ENCODE assay signal across 8 mouse cellular contexts in the genomic region with DNA sequence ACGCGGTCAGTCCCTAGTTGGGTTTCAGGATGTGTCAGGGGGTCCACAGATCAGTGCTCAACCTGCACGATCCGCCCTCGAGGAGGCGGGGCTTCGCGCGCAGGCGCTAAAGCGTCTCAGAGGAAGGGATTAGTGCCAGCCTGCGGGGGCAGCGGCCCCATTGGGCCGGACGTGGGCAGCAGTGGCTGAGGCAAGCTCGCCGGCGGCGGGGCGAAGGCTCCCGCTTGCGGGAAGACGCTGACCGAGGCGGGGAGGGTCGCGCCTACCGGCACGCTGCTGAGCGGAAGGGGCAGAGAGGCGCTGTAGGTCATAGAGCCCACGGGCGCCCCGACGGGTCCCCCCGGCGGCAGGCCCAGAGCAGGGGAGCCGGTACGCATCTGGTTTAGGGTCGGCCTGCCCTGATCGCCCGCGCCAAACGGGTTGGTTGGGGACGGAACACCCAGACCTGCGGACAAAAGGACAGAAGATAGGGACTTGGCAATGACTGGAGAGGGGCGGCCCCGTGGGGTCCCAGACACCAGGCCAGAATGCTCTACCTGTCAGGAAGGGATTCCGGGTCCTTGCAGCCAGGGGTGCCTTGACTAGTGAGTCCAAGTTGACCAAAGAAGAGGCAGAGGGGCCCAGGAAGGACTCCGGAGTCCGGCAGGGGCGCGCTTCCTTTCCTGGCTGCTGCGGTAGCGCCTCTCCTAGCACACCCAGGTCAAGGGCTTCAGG. TPM values are rescaled to one million over a fixed set of nuclear protein-coding genes. Genes with fewer than 3 reads are reported as not detected.
DNase-seq lines count a peak whose midpoint lies in the region; ATAC-seq and TF ChIP-seq lines count a peak whose summit lies in the region.

No protein-coding gene starts in this region.

- H3K4me3 ChIP-seq in lung, embryonic 14.5 days (ENCODE audit: low read depth, low read length): peak overlapping the region; percentile 47
- no peak overlapping the region for H3K4me3 ChIP-seq in lung, adult 2 months (replicated peaks; ENCODE audit: extremely low read depth, low read depth, low read length)
- peak overlapping the region; percentile 54 for H3K4me3 ChIP-seq in forebrain, postnatal 0 days (ENCODE audit: low read depth, low read length)
- H3K4me3 ChIP-seq in midbrain, embryonic 16.5 days (ENCODE audit: low read depth, low read length): peak overlapping the region; percentile 58

- TF ChIP-seq POLR2A in lung, adult 2 months (IDR thresholded peaks at IDR 0.05; ENCODE audit: borderline replicate concordance, extremely low read depth, low read depth, low read length): no peak

- peak overlapping the region; percentile 78 for H3K4me2 ChIP-seq in lung, embryonic 14.5 days
- peak overlapping the region; percentile 74 for H3K4me2 ChIP-seq in forebrain, postnatal 0 days (ENCODE audit: low read depth)
- H3K4me2 ChIP-seq in midbrain, embryonic 16.5 days (ENCODE audit: low read length): peak overlapping the region; percentile 75

- ATAC-seq in lung, embryonic 14.5 days (ENCODE audit: insufficient read depth): 0 out of 2 replicates have a peak, but pooled peaks have one; percentile 25
- peak; percentile 81 for ATAC-seq in forebrain, postnatal 0 days
- ATAC-seq in midbrain, embryonic 16.5 days: peak; percentile 86

- TF ChIP-seq CTCF in lung, embryonic 14.5 days (IDR thresholded peaks at IDR 0.05; ENCODE audit: low read depth): no peak; the same call in 1 of the 2 replicates
- TF ChIP-seq CTCF in lung, adult 2 months (IDR thresholded peaks at IDR 0.05; ENCODE audit: insufficient read depth, low read length): no peak
- TF ChIP-seq CTCF in forebrain, postnatal 0 days (IDR thresholded peaks at IDR 0.05; ENCODE audit: low read depth): no peak; the same call in 1 of the 2 replicates

- peak; percentile 73 for DNase-seq in lung, embryonic 14.5 days
- DNase-seq in lung, adult 2 months: no peak
- peak; percentile 36 for DNase-seq in cerebellum, adult 9-10 months
- peak; percentile 79 for DNase-seq in forebrain, postnatal 0 days
- DNase-seq in left cerebral cortex, postnatal 25 days (ENCODE audit: low spot score in 2 of 2): peak; percentile 42 to 71
- DNase-seq in yolk sac, embryonic 10.5 days (ENCODE audit: low spot score): peak; percentile 51
- no peak for DNase-seq in gastrocnemius, postnatal 4 days (ENCODE audit: low spot score in 2 of 2)

- H3K9me3 ChIP-seq in lung, embryonic 14.5 days (ENCODE audit: low read depth, low read length): no peaks in the 10 kb centered on the region
- no peaks in the 10 kb centered on the region for H3K9me3 ChIP-seq in forebrain, postnatal 0 days (ENCODE audit: low read length)
- no peaks in the 10 kb centered on the region for H3K9me3 ChIP-seq in midbrain, embryonic 16.5 days (replicated peaks; ENCODE audit: control insufficient read depth, low read length, poor library complexity, severe bottlenecking)

- no peak overlapping the region for H3K27ac ChIP-seq in lung, embryonic 14.5 days (ENCODE audit: low read depth)
- 0 out of 2 replicates have a peak overlapping the region, but pooled peaks have one; percentile 9 for H3K27ac ChIP-seq in forebrain, postnatal 0 days (ENCODE audit: low read depth, low read length)
- no peak overlapping the region; the same call in 1 of the 2 replicates for H3K27ac ChIP-seq in midbrain, embryonic 16.5 days (ENCODE audit: low read length)

- H3K4me1 ChIP-seq in lung, embryonic 14.5 days (ENCODE audit: insufficient read depth): peaks cover 14% of the 10 kb centered on the region; the same call in 1 of the 2 replicates
- H3K4me1 ChIP-seq in lung, adult 2 months (ENCODE audit: control insufficient read depth, insufficient read depth, low read length): peaks cover 8% of the 10 kb centered on the region; the same call in 1 of the 2 replicates
- no peaks in the 10 kb centered on the region; the same call in 1 of the 2 replicates for H3K4me1 ChIP-seq in forebrain, postnatal 0 days (ENCODE audit: insufficient read depth)
- peaks cover 7% of the 10 kb centered on the region; the same call in 1 of the 2 replicates for H3K4me1 ChIP-seq in midbrain, embryonic 16.5 days (ENCODE audit: control insufficient read depth, insufficient read depth, low read length)

- WGBS in lung, embryonic 14.5 days: 8% methylated on average over 55 of the region's 55 CpGs
- 14% methylated on average over 52 of the region's 55 CpGs for WGBS in lung, adult 2 months
- 4% methylated on average over 54 of the region's 55 CpGs for WGBS in forebrain, postnatal 0 days
- WGBS in midbrain, embryonic 16.5 days: 5% methylated on average over 50 of the region's 55 CpGs

- peaks cover 8% of the 10 kb centered on the region for H3K36me3 ChIP-seq in lung, embryonic 14.5 days (ENCODE audit: insufficient read depth)
- H3K36me3 ChIP-seq in forebrain, postnatal 0 days (ENCODE audit: insufficient read depth): no peaks in the 10 kb centered on the region
- no peaks in the 10 kb centered on the region for H3K36me3 ChIP-seq in midbrain, embryonic 16.5 days (ENCODE audit: control insufficient read depth, insufficient read depth, low read length)

- peak overlapping the region; percentile 52 for H3K9ac ChIP-seq in lung, embryonic 14.5 days
- H3K9ac ChIP-seq in forebrain, postnatal 0 days: peak overlapping the region; percentile 71
- peak overlapping the region; percentile 82 for H3K9ac ChIP-seq in midbrain, embryonic 16.5 days (ENCODE audit: low read depth, low read length)

- intact Hi-C loops in left cerebral cortex, postnatal 25 days (cut with DNase I): loop anchor here (2.0 kb wide), 1 partner anchor 58 kb away; the partner anchor contains the start of gene Rsad1

- 0 out of 2 replicates have a peak, but pooled peaks cover 5% of the 10 kb centered on the region for H3K27me3 ChIP-seq in lung, embryonic 14.5 days (ENCODE audit: insufficient read depth, low read length)
- H3K27me3 ChIP-seq in forebrain, postnatal 0 days (ENCODE audit: insufficient read depth, low read length): no peaks in the 10 kb centered on the region
- H3K27me3 ChIP-seq in midbrain, embryonic 16.5 days (ENCODE audit: control insufficient read depth, insufficient read depth, low read depth, low read length): peaks cover 9% of the 10 kb centered on the region

RNA-seq across cellular contexts. Expression of gene Spata20, which starts 5.2 kb away (rescaled TPM):
- polyA plus RNA-seq in lung, embryonic 14.5 days (2014; fragmentation: Nextera tagmentation; extraction: Ambion mirVana): 0.42 TPM in 1 of 2 replicates, not detected in the other
- 0.15 and 0.70 TPM in 2 replicates for polyA plus RNA-seq in lung, adult 2 months (2012; rRNA removed)
- 0.92 and 3.1 TPM in 2 replicates for total RNA-seq in forebrain, postnatal 0 days (2014; rRNA removed)
- 0.99 and 2.3 TPM in 2 replicates for polyA plus RNA-seq in forebrain, postnatal 0 days (2015; fragmentation: Nextera tagmentation; extraction: Ambion mirVana)
- total RNA-seq in left cerebral cortex, postnatal 25 days (2021): under 1 TPM; 0.27 to 0.69 TPM
- 0.43 and 0.66 TPM in 2 replicates for polyA plus RNA-seq in midbrain, embryonic 16.5 days (2015; fragmentation: Nextera tagmentation; extraction: Ambion mirVana)
- under 1 TPM in 1 of 2 experiments, not detected in 1; 0.29 TPM for total RNA-seq in gastrocnemius, postnatal 4 days (2021)

RNA-seq across cellular contexts. Expression of gene Epn3, which starts 8.6 kb away (rescaled TPM):
- 14.1 and 15.9 TPM in 2 replicates for polyA plus RNA-seq in lung, embryonic 14.5 days (2014; fragmentation: Nextera tagmentation; extraction: Ambion mirVana)
- 60.0 and 62.2 TPM in 2 replicates for polyA plus RNA-seq in lung, adult 2 months (2012; rRNA removed)
- 2.0 and 2.5 TPM in 2 replicates for total RNA-seq in forebrain, postnatal 0 days (2014; rRNA removed)
- polyA plus RNA-seq in forebrain, postnatal 0 days (2015; fragmentation: Nextera tagmentation; extraction: Ambion mirVana): 0.96 and 1.4 TPM in 2 replicates
- under 1 TPM; 0.73 to 0.92 TPM for total RNA-seq in left cerebral cortex, postnatal 25 days (2021)
- 0.43 and 0.57 TPM in 2 replicates for polyA plus RNA-seq in midbrain, embryonic 16.5 days (2015; fragmentation: Nextera tagmentation; extraction: Ambion mirVana)
- under 1 TPM; 0.47 to 0.49 TPM for total RNA-seq in gastrocnemius, postnatal 4 days (2021)

RNA-seq across cellular contexts. Expression of gene Cacna1g, which starts 17.2 kb away (rescaled TPM):
- 12.9 and 13.5 TPM in 2 replicates for polyA plus RNA-seq in lung, embryonic 14.5 days (2014; fragmentation: Nextera tagmentation; extraction: Ambion mirVana)
- polyA plus RNA-seq in lung, adult 2 months (2012; rRNA removed): 3.5 and 4.3 TPM in 2 replicates
- total RNA-seq in forebrain, postnatal 0 days (2014; rRNA removed): 47.1 and 62.9 TPM in 2 replicates
- 5.3 and 5.8 TPM in 2 replicates for polyA plus RNA-seq in forebrain, postnatal 0 days (2015; fragmentation: Nextera tagmentation; extraction: Ambion mirVana)
- total RNA-seq in left cerebral cortex, postnatal 25 days (2021): 10 to 100 TPM; 83.4 to 92.5 TPM
- polyA plus RNA-seq in midbrain, embryonic 16.5 days (2015; fragmentation: Nextera tagmentation; extraction: Ambion mirVana): 18.4 and 21.2 TPM in 2 replicates
- 10 to 100 TPM; 18.7 to 22.7 TPM for total RNA-seq in gastrocnemius, postnatal 4 days (2021)

RNA-seq across cellular contexts. Expression of gene Mycbpap, which starts 30.4 kb away (rescaled TPM):
- polyA plus RNA-seq in lung, embryonic 14.5 days (2014; fragmentation: Nextera tagmentation; extraction: Ambion mirVana): 3.2 and 3.3 TPM in 2 replicates
- polyA plus RNA-seq in lung, adult 2 months (2012; rRNA removed): 5.8 and 7.6 TPM in 2 replicates
- 0.77 and 2.1 TPM in 2 replicates for total RNA-seq in forebrain, postnatal 0 days (2014; rRNA removed)
- 1.5 and 1.7 TPM in 2 replicates for polyA plus RNA-seq in forebrain, postnatal 0 days (2015; fragmentation: Nextera tagmentation; extraction: Ambion mirVana)
- 1 to 10 TPM; 2.9 to 5.3 TPM for total RNA-seq in left cerebral cortex, postnatal 25 days (2021)
- 4.9 and 5.6 TPM in 2 replicates for polyA plus RNA-seq in midbrain, embryonic 16.5 days (2015; fragmentation: Nextera tagmentation; extraction: Ambion mirVana)
- total RNA-seq in gastrocnemius, postnatal 4 days (2021): under 1 TPM; 0.26 to 0.59 TPM

RNA-seq across cellular contexts. Expression of gene Rsad1, which starts 57.9 kb away (rescaled TPM):
- polyA plus RNA-seq in lung, embryonic 14.5 days (2014; fragmentation: Nextera tagmentation; extraction: Ambion mirVana): 3.6 and 4.2 TPM in 2 replicates
- 10.3 and 12.7 TPM in 2 replicates for polyA plus RNA-seq in lung, adult 2 months (2012; rRNA removed)
- 12.2 and 12.6 TPM in 2 replicates for total RNA-seq in forebrain, postnatal 0 days (2014; rRNA removed)
- polyA plus RNA-seq in forebrain, postnatal 0 days (2015; fragmentation: Nextera tagmentation; extraction: Ambion mirVana): 7.7 and 8.8 TPM in 2 replicates
- total RNA-seq in left cerebral cortex, postnatal 25 days (2021): 10 to 100 TPM; 12.9 to 14.1 TPM
- polyA plus RNA-seq in midbrain, embryonic 16.5 days (2015; fragmentation: Nextera tagmentation; extraction: Ambion mirVana): 9.4 and 11.4 TPM in 2 replicates
- 1 to 10 TPM; 4.7 to 6.0 TPM for total RNA-seq in gastrocnemius, postnatal 4 days (2021)

Comparison
In these comparisons a context has a peak if more than half of its experiments do, and no peak if none do; other contexts are left out.
1. DNase-seq: peak in lung, embryonic 14.5 days (single experiment), cerebellum, adult 9-10 months (single experiment), forebrain, postnatal 0 days (single experiment), left cerebral cortex, postnatal 25 days (2 of 2) and yolk sac, embryonic 10.5 days (single experiment); none in lung, adult 2 months (single experiment) and gastrocnemius, postnatal 4 days (0 of 2).
2. ATAC-seq: peak in every context shown above with its lines; median percentile 86 in midbrain, embryonic 16.5 days; 81 in forebrain, postnatal 0 days; 25 in lung, embryonic 14.5 days.
3. Peak in every context shown above with its lines, with median percentiles within 50 percentile points of each other: H3K4me2 ChIP-seq and H3K9ac ChIP-seq.